Mouse (Mus musculus) heart, postnatal 14 days (tissue): ENCODE results near the gene Nek8. TPM values are rescaled to one million over a fixed set of nuclear protein-coding genes. Genes with fewer than 3 reads are reported as not detected.

Experiments used
- DNase-seq, 2 experiments: peaks; one replicate each; pipeline ENCODE4 v3.0.0; 2021 to 2022
- intact Hi-C: fragments of 180-260 bp; cut with DNase I; formaldehyde crosslinking; loops from one replicate; pipeline ENCODE4 v1.15.1; 2025
- total RNA-seq, 2 experiments: library from RNA; stranded (reverse); gene quantifications; 2 replicates each; pipeline ENCODE4 v1.2.3; 2021

Gene Nek8
- total RNA-seq, 2 experiments from 2014 or later: 4.8 to 6.2 TPM

DNA sequence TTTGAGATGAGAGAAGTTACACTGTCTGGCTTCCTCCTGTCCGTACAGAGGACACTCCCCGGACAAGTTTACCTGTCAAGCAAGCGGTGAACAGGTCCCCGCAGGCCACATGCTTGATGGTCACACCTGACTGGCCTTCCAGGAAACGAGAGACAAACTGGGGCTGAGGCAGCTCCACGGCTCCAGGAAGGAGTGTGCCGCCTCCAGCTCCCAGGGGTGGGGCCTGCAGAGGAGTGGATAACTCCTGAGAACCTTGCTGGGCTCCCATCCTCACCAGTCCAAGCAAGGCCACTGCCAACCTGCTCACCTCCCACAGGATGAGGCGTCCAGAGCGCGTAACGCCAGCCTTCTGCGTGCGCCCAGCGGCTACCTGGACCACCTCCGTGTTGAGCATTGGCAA, 6.2 kb downstream of the Nek8 start:
- intact Hi-C loops: no loop called here
- DNase-seq: no peak

DNA sequence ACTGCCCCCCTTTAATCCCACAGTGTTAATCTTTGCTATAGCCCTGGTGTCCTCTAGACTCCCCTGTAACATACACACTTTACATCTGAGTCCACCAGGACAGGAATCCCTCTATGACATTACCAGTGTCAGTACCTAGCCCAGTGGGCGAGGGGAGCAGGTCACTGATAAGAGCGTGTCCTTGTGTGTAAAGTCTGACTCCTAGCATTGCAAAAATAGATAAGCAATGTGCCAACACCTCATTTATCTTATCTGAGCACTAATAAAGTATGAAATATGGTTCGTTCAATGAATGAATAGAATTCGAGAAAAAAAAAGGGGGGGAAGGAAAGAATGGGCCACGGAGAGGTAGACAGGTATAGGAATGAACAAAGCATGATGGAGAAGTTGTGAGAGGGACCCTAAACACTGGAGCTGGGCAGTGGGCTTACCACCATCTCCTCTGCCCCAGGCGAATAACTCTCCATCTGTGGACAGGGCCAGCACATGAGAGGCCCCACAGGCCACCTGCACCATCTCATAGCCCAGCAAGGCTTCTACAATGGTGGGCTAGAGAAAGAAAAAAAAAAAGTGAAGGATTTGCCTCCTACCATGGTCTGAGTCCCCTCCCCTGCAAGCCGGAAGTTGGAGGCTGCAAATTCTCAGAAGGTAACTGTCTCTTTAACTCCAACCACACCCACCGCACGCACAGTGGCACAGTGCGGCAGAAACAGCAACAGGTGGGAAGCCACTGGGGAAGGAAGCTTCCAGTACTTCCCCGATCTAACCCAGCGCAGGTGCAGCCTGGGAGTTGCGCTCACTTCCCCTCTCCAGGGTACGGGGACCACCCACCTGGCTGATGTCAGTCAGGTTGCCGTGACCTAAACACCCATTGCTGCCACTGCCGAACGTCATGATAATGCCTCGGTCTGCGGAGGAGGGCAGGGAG, 7.7 kb downstream of the Nek8 start:
- DNase-seq: no peak
- intact Hi-C loops: no loop called here

DNA sequence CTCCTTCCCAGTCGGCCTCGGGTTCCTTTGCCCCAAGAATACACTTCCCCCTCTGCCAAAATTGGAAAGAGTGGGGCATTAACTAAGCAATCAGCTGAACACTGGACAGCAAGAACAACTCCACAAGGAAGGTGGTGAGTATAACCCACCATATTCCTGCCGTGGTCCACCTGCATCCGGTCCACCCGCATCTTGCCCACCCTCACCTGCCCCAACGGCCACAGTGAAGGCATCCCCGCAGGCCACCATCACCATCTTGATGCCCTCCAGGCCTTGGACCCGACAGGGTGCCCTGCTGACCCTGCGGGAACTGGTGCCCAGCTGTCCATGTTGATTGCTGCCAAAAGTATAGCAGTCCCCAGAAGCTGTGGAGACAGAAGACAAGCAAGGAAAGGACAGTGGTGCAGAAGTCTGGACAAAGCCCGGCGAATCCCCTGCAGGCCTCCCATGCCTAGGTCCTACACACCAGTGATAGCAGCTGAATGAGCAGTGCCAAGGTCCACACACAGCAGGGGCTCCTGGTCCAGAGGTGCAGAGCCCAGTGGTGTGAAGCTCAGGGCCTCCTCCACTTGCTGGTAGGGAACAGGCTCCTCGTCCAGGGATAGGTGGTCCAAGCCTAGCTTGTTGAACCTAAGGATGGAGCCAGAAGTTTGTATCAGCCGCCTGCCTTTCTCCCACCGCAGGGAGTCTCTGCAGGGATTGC, 9.1 kb downstream of the Nek8 start:
- intact Hi-C loops: no loop called here
- no peak for DNase-seq

DNA sequence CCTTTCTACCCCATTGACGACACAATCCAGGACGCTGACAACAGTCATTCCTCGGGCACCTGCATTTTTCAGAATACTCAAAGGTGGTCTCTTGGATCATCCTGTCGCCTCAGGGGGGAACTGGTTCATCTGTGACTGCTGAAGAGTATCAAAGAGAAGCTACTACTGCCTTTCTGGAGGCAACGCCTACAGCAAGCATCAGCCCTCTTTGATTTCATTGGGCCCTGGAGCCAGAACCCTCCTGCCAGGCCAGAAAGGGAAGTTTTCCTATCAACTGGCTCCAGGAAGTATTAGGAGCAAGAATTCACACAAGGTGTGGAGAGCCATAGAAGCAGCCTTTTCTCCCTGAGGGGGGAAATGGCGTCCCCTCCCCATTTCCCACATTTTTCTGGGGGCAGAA, 9.8 kb downstream of the Nek8 start:
- intact Hi-C loops: no loop called here
- DNase-seq: no peak

DNA sequence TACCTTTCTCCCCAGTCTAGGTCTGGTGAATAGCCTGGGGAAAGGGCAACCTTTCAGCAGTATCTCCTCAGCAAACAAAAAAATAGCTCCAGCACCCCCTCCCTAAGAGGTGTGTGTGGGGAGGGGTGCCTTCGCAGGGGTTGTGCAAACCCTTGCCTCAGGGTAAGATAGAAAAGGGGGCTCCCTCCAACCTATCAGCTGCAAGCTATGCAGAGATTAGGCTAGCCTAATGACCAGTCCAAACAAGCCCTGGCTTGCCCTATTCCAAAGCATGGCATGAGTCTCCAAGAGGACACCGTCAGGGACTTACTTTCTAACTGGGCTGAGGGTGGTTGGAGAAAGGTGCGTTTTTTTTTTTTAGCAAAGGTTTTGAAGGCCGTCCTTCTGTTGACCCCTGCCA, 10.3 kb downstream of the Nek8 start:
- intact Hi-C loops: no loop called here
- DNase-seq: no peak

DNA sequence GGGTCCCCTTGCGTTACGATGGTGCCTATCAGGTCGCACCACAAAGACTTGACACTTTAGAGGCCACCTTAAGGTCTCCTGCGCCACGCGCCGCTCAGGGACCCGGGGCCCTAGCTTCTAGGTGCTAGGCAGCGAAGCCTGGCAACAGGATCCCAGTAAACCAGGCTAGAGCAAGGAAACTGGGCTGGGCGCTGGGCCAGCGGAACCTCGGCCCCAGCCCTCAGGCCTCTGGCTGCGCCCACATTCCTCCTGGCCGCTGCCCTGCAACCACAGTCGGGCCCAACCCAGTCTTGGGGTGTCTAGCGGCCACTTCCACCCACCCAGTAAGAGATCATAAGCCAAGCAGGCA, 10.7 kb downstream of the Nek8 start:
- peak; percentile 57 to 69 for DNase-seq
- intact Hi-C loops: no loop called here

DNA sequence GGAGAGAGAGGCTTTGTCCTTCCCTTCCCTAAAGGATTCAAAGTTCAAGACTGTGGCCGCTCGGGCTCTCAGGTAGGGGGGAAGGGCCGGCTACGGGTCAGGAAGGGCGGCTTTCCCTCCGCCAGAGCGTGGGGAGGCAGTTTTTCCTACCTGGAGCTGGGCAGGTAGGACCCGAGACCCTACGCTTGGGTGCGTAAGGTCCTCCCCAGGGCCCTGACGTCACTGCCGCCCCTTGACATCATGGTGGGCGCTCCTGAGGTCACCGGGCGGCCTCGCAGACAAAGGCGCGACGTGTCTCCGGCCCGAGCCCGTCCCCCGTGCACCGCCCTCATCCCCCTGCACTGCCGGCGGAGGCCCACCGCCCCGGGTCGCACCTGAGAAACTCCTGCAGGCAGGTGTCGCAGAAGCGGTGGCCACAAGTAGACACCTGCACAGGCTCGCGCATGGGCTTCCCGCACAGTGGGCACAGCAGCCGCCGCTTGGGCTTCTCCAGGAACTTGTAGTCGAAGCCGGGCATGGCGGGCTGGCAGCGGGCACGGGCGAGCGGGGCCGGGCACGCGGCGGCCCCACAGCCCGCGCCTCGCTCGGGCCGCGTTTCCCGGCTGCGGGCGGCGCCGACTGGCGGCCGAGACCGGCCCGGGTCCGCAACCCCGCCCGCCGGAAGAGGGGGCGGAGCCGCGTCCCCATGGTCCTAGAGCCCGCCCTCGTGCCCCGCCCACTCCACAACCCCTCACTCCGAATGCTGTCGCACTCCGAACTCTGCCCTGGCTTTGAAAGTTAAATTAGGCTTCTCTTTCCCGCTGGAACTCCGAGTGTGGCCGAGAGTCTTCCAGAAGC, 11.3 kb downstream of the Nek8 start, which contains the start of gene Traf4:
Traf4 (minus strand) TSS at position 666 of the 837 bp plus-strand sequence.
- intact Hi-C loops: no loop called here
- DNase-seq: peak; percentile 90 to 91

DNA sequence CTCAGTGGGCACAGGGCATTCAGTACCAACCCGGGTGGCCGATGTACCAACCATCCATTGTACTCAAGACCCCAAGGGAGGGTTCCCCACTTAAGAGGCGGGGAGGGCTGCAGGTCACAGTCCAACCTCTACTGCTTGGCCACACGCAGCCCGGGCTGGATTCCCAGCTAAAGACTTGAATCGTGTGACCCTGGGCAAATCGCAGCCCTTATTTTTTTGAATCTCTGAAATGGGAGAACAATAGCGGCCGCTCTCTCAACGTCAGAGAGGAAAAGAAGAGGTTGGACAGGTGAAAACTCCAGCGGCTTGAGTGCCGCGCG, 11.9 kb downstream of the Nek8 start:
- intact Hi-C loops: no loop called here
- no peak for DNase-seq

DNA sequence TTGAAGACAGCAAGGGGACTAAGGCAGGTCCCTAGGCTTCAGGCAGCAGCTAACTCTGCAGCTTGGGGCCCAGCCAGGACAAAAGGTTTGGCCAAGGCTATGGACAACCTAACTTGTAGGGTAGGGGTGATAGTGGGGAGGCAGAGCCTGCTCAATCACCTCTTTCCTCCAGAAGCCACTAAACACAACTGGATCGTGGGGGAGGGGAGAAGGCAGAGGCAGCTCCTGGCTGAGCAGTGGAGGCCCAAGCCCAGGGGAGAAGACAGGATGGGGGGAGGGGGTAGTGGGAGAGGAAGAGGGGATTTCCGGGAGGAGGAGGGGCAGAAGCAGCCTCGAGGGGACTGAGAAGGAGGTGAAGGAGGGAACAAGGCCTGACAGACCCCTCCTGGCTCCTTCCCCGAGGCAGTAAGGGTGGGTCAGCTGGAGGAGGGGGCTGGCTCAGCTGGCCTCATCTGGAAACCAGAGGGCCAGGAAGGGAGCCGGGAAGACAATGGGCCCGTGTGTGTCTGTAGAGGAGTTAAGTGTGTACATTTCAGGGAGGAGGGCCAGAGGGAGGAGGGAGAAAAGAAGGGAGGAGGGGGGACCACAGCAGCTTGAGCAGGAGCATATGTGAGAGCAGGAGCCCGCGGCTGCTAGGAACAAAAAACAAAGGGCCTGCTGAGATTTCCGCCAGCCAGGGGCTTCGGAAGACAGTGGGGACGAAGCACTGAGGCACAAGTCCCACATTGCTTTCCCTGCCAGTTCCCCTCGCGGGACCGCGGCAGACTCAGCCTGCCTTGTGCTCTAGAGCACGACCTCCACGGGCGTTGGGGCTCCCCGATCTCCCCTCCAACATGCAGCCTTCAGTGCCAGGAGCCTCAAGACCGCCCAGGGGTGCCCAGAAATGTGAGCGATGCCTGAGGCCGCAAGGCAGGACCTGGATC, 12.5 kb downstream of the Nek8 start:
- intact Hi-C loops: no loop called here
- DNase-seq: peak; percentile 68 to 79

DNA sequence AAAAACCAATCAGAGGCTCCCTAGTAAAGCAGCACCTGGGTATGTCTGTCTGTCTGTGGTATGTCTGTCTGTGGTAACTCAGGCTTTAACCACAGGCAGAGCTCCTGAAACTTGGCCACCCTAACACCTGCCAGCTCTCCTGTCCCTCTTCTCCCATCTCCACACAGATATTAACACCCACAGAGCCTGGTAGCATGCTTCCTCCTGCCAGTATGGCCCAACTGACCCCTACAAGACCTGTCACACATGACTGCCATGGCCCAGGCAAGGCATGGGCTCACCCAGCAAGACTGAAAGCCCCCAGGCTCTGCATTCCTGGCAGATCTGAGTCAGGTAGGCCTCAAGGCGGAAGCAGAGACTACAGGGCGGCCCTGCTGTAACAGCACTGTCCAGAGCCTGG, 13.4 kb downstream of the Nek8 start:
- DNase-seq: no peak
- intact Hi-C loops: no loop called here

DNA sequence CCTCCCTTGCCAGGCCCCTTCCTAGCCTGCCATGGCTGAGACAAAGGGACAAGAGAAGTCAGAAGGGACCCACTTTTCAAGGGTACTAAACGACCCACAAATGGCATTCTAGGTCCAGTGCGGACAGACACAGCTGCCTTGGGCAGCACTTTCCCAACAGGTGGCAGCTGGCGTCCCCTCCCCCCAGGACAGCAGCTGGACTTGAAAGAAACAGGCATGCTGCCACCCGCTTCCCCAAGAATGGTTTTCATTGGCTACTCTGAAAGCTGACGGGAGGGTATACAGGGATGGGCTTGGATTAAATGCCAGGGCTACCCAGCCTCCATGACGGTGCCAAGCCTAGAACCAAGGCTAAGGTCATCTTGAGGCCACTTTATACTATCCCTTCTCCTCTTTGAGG, 14.0 kb downstream of the Nek8 start:
- no peak for DNase-seq

DNA sequence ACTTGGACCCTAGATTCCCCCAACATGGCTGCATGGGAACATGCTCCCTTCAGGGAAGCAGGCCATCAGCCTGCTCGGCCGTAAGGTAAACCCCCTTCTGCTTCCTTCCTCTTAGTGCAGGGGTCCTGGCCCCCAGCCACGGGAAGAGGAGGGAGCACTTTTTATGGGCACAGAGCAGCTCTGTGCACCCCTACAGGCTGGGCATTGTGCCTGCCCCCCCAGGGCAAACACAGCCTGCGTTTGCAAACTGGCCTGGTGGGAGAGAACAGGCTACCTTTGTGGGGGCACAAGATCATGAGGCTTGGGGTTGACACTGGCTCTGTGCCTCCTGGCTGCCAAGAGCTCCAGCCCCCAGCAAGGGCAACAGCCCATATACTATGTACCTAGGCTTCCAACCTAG, 14.5 kb downstream of the Nek8 start:
- DNase-seq: no peak

More for the DNA sequence above, 14.0 kb downstream of the Nek8 start:
- intact Hi-C loops: no loop called here

DNA sequence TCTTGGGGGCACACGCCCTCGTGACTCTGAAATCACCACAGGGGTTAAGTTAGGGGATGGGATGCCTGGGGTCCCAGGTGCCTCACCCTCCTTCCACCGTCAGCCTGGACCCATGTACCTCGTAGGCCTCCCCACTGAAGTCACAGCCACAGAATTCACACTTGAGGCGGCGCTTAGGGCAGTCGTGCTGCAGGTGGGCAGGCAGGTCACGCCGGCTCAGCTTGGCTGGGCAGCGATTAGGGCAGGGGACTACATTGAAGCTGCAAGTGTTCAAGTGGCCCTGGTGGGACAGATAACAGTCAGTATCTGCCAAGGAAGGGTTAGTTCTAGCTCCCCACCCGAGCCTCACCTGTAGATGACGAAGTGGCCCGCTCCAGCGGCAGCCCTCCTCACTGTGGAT, 15.3 kb downstream of the Nek8 start:
- intact Hi-C loops: no loop called here

More for the DNA sequence above, 14.5 kb downstream of the Nek8 start:
- intact Hi-C loops: no loop called here

DNA sequence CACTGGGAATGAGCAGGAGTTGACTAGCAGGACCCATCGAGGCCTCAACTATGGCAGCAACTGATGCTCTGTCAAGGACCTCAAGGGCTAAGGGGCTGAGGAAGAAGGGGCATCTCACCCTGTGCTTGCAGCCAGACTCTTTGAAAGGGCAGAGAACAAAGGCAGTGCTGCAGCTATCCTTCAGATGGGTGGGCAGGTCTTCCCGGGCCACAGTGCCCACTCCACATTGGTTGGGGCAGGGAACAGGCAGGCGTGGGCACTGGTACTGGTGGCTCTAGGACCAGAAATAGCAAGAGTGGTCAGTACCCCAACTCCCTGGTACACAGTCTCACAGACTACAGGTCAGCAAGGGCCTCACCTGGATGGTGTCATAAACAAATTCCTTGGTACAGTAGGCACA, 15.8 kb downstream of the Nek8 start:
- DNase-seq: no peak
- intact Hi-C loops: no loop called here

More for the DNA sequence above, 15.3 kb downstream of the Nek8 start:
- DNase-seq: no peak

DNA sequence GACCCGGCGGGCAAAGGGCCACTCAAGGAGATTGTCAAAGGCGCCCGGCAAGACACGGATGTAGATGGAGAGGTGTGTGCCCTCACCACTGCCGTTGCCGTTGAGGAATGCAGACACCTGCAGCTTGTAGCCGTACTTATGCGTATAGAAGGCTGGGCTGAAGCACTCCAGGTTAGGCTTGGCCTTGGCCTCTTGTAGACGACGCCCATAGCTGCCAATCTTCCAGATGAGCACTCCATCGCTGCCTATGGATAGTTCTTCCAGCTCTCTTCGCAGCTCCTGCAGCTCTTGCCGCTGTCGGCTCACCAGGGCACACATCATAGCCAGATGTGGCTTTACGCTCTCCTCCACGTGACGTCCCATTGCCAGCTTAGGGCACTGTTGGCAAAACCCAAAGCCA, 16.3 kb downstream of the Nek8 start:
- intact Hi-C loops: no loop called here
- no peak for DNase-seq

DNA sequence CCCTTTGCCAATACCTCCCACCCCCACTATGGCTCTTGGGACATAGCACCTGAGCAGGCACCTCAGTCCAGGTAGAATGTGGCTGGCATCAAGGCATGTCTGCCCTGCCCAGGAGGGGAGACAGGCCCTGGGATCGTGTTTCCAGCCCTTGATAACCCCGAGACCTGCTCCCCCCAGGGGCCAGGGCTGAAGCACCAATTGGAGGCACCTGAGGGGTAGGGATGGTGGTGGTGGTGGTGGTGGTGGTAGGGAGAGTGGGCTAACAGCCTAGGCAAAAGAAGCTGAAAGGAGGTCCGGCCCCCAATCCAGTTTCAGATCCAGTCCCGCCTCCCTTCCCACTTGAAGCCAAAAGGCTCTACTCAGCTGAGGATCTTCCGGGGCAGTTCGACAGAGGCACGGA, 16.9 kb downstream of the Nek8 start:
- DNase-seq: no peak
- intact Hi-C loops: loop anchor here (1.0 kb wide), 1 partner anchor 18 kb away; no protein-coding TSS in a partner anchor

DNA sequence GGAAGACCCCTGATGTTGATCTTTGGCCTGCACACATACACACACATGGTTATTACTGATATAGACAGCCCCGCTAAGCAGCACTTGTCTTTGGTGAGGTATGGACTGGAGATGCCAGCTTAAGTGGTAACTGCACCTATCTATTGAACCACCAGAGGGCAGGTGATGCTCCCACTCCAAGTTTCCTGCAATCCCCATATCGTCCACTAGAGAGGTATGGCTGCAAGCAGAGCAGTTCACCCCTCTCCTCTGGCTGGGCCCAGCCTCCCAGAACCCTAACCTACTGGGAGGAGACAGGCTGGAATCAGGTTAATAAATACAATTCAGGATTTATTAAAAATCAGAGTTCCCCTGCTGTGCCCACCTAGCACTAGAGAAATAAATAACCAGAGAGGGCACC, 17.4 kb downstream of the Nek8 start:
- DNase-seq: peak; percentile 68 to 85
- intact Hi-C loops: loop anchor here (1.0 kb wide), 1 partner anchor 18 kb away; no protein-coding TSS in a partner anchor

DNA sequence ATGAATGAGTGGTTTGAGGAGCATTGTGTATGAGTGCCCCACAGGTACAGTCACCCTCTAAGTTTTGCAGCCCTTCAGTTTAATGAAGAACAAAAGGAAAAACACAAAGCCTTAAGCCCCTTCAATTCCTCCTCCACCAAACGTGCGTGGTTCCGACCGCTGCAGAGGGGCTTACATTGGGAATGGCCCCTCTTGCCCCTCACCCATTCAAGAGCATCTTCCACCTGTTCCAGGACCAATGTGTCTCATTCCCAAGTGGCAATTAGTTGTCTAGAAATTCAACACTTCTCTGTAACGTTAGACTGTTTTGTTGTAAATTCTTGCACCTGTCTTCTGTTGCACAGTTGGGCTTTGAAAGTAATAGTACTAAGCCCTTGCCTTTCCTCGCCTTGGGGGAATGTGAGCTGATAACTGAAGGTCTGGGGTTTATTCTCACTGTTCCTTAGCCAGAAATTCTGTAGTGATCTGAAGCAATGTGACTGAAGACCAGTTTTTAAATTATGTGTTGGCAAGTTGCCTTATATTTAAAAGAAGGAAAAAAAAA, 20.2 kb downstream of the Nek8 start:
- intact Hi-C loops: no loop called here
- no peak for DNase-seq

DNA sequence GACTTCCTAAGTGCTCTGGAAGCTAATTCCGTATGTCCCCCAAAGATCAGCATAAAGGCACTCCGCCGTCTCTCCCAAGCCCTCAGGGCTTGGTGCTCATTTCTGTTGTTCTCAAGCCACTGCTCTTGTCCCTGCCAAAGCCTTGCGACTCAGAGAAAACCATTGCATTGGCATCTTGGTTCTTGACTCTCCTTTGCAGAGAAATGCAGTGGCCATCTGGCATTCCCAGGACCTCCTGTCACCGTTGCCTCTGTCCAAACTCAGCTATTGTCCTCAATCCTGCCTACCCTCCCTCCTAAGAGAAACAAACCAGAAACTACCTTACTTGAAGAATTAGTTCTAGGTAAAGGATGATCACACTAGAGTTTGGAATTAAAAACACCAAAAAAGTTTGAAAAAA, 20.8 kb downstream of the Nek8 start:
- intact Hi-C loops: no loop called here

DNA sequence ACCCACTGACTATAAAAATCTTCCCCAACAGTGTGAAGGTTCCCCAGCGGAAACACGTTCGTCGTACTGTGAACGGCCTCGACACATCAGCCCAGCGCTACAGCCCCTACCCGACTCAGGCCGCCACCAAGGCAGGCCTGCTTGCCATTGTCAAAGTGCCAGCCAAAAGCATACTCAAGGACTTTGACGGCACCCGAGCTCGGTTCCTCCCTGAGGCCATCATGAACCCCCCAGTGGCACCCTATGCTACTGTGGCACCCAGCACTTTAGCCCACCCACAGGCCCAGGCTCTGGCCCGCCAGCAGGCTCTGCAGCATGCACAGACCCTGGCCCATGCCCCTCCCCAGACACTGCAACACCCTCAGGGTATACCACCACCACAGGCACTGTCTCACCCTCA, 22.7 kb downstream of the Nek8 start:
- no peak for DNase-seq
- intact Hi-C loops: loop anchor here (2.0 kb wide), 1 partner anchor 93 kb away; no protein-coding TSS in a partner anchor

More for the DNA sequence above, 20.8 kb downstream of the Nek8 start:
- DNase-seq: no peak
